Mouse (Mus musculus) liver, postnatal 0 days (tissue): ENCODE results near the gene Cox18.

ENCODE experiments used
- CTCF ChIP-seq: sonication (generic); IDR thresholded peaks from 2 replicates; pipeline ENCODE4 v1.5.1; 2016; ENCODE audit warnings: antibody characterized with exemption, low read depth
- EP300 ChIP-seq: IDR thresholded peaks from 2 replicates; pipeline ENCODE4 v1.6.1; 2016; ENCODE audit warnings: antibody characterized with exemption, low read depth, mild to moderate bottlenecking

DNA sequence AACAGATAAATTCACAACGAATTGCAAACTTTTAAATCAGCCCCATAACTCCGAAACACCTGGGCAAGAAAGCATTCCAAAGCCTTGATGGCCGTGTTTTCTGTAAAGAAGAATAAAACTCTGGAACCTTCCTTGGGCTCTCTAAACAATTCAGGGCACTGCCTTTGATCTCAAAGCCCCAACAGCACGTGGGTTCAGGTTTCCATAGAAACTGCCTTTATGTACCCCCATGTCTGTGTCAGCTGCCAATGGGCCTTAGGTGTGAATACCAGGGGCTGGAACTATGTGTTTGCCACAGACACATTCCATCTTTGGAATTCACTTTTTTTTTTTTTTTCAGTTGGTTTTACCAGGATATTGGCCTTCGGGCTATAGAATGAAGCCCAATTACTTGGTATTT, 41.0 kb downstream of the Cox18 start:
- TF ChIP-seq CTCF (no peak), EP300 (no peak)
